Mouse (Mus musculus) layer of hippocampus, adult 9-10 months (tissue): ENCODE data around the gene Ugt8a.

Source experiments
- DNase-seq: peaks from one replicate; pipeline ENCODE4 v3.0.0; 2022; ENCODE audit warnings: low spot score

Gene Ugt8a

DNA sequence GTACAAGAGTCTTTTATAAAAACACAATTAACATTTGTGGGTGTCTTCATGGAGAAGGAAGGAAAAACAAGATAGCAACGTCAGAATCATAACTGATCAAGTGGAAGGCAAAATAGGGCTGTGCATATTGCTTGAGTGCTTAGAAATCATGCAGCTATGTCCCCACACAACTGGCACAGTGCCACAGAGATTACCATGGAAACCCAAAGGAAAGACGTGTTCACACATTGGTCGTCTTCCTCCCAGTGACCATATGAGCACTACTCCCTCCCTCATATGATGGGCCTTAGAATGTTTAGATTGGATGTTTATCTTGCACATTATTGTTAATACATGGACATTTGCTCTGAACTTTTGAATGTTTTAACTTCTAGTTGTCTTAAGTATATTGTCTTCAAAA, 76.8 kb downstream of the Ugt8a start:
- DNase-seq, result no peak

DNA sequence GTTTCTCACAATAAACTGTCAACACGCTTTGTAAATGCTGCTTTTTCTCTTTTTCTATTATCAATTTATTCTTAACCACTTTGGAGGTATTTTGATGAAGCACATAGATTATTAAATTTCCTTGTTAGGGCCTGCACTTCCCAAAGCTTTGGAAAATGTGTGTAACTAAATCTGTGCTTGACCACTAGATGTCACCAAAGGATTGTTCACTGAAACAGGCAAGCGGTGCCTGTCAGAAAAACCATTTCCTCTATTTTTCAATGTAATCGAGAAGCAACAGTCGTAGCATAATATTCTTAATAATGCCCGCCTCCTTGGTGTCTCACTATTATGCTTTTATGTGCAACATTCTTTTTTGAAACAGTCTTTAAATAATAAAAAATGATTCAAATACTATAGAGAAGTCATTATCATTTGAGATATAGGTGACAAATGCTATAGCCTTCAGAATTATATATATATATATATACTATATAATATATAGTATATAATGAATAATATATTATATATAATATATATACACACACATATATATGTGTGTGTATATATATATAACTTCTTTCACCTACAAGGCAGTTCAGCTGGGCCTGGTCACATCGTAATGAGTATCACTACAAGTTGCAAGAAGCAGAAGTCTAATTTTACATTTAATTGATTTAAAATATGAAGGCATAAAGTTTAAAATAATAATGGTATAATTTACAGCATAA, 89.1 kb downstream of the Ugt8a start:
- peak; percentile 54 for DNase-seq

GRCm38 (mm10) chr3:125828051-125828450, 110.4 kb downstream of the Ugt8a start:
- DNase-seq, result no peak

- no peak for DNase-seq
Observed at GRCm38 (mm10) chr3:125827256-125827655, 111.2 kb downstream of the Ugt8a start.

DNA sequence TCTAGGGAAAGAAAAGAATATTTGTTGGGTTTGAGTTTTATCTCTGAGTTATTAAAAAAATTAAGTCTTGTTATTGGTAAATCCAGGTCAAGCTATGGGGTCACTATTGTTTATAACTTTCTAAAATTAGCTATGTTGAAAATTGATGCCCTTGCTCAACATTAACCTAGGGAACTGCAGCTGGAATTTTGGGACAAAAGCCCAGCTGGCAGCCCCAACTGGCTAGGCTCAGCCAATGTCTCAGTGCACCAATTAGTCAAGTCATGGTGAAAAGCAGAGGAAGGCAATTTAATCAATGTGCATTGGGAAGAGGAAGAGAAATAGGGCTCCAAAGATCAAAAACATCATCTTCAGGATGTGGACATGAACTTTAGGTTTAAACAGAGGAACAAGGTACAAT, 118.7 kb downstream of the Ugt8a start:
- no peak for DNase-seq
